Mouse (Mus musculus): Measurements from ENCODE around the gene Gm28360. TPM values are rescaled to one million over a fixed set of nuclear protein-coding genes. Genes with fewer than 3 reads are reported as not detected.
"Not testable (repeated sequence)": the region's sequence is repeated elsewhere in the genome, so short reads cannot be mapped to it uniquely, and the experiment has no call there.

Gene Gm28360
- not detected in 2 replicates for polyA plus RNA-seq (2012; ENCODE audit: insufficient read depth, insufficient read length, missing spikeins)

- H3K4me3 ChIP-seq (ENCODE audit: insufficient read depth, low read depth, low read length); H3K27ac ChIP-seq (replicated peaks; ENCODE audit: low read depth, low read length); H3K4me1 ChIP-seq (ENCODE audit: control insufficient read depth, insufficient read depth, insufficient read length, low read length): not testable (repeated sequence)
These were observed at the start of gene Gm28360 for GRCm38 (mm10) chr1:117829781-117830180. Gene Gm28360 (plus strand): TSS chr1:117830081.

GRCm38 (mm10) chr1:117780833-117781232 is 49.0 kb upstream of the Gm28360 start, which contains the start of gene B020011L13Rik:
Gene B020011L13Rik (plus strand): TSS chr1:117781133.
- H3K27ac ChIP-seq (replicated peaks; ENCODE audit: low read depth, low read length); H3K4me1 ChIP-seq (ENCODE audit: control insufficient read depth, insufficient read depth, insufficient read length, low read length); H3K4me3 ChIP-seq (ENCODE audit: insufficient read depth, low read depth, low read length): not testable (repeated sequence)

DNA sequence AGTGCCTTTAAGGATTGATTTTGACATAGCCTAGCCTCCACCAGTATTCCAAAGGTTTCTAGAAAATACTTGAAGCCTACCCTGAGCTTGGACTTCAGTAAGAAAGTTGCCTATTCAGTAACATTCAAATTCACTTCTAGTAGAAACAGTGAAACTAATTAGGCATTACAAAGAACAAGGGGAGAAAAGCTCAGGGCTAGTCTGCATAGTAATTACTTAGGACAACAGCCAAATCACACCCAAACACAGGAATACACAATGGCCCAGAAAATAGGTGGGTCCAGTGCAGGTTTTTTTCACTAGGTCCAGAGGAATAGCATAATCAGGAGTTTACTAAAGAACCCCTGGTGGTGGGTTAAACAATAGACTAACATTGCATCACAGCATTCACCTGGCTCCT is 13.6 kb upstream of the Gm28360 start:
- not testable (repeated sequence) for H3K4me3 ChIP-seq (ENCODE audit: insufficient read depth, low read depth, low read length); H3K4me1 ChIP-seq (ENCODE audit: control insufficient read depth, insufficient read depth, insufficient read length, low read length); H3K27ac ChIP-seq (replicated peaks; ENCODE audit: low read depth, low read length)

GRCm38 (mm10) chr1:117851718-117852117 is 21.8 kb downstream of the Gm28360 start:
- not testable (repeated sequence) for H3K4me3 ChIP-seq (ENCODE audit: insufficient read depth, low read depth, low read length); H3K27ac ChIP-seq (replicated peaks; ENCODE audit: low read depth, low read length); H3K4me1 ChIP-seq (ENCODE audit: control insufficient read depth, insufficient read depth, insufficient read length, low read length)

Other genes starting within 250 kb of the Gm28360 start
- gene Gm28363, start 132.9 kb upstream of the Gm28360 start, polyA plus RNA-seq (2012; ENCODE audit: insufficient read depth, insufficient read length, missing spikeins), result not detected in 2 replicates
- gene B020011L13Rik, start 48.9 kb upstream of the Gm28360 start, polyA plus RNA-seq (2012; ENCODE audit: insufficient read depth, insufficient read length, missing spikeins), result not detected in 2 replicates
- not detected in 2 replicates for gene Gm28168, start 97.9 kb downstream of the Gm28360 start, polyA plus RNA-seq (2012; ENCODE audit: insufficient read depth, insufficient read length, missing spikeins)
- not detected in 2 replicates for gene Gm7145, start 135.9 kb downstream of the Gm28360 start, polyA plus RNA-seq (2012; ENCODE audit: insufficient read depth, insufficient read length, missing spikeins)

Measured in brown adipose tissue, adult 24 weeks (tissue).